Mouse (Mus musculus): ENCODE measurements around the gene Tex13c1. TPM values are rescaled to one million over a fixed set of nuclear protein-coding genes. Genes with fewer than 3 reads are reported as not detected.

Gene Tex13c1
- total RNA-seq (2015; ENCODE audit: low replicate concordance) (not detected in 2 replicates), total RNA-seq (2017; ENCODE audit: low replicate concordance) (not detected in 2 replicates)

DNA sequence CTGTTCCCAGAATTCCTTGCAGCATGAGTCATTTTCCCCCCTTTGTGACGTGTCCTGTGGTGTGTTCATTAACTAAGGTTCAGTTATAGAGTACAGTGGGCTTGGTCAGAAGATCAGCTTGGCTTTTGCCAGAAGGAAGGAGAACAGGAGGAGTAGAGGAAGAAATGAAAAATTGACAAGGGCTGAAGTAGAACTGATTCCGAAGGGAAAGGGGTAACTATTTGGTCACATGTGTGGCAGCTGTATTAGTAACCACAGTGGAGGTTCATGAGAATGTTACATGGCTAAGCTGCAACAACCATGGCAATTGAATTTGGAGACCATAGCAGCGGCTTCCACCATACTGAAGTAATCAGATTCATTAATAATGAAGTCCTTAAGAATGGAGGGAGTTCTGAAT, at the start of gene Tex13c1:
Gene Tex13c1, plus strand, starts transcription at position 301 of the 400 bp plus-strand sequence.
- no peak for ATAC-seq (replicated peaks; ENCODE audit: low FRiP score, poor library complexity, severe bottlenecking)

Other genes with a start within 250 kb of the Tex13c1 start
- not detected in 2 replicates for gene Tenm1, start 162.0 kb upstream of the Tex13c1 start, total RNA-seq (2015; ENCODE audit: low replicate concordance)
- 0.14 TPM in 1 of 2 replicates, not detected in the other for gene Tenm1, start 162.0 kb upstream of the Tex13c1 start, total RNA-seq (2017; ENCODE audit: low replicate concordance)

All from erythroblast, adult 5-6 weeks (primary cell).